Comparison of ENCODE assay signal across 29 mouse cellular contexts in genomic region chr13:92848002-92848401, GRCm38 (mm10). TPM values are rescaled to one million over a fixed set of nuclear protein-coding genes. Genes with fewer than 3 reads are reported as not detected.
DNase-seq lines count a peak whose midpoint lies in the region; ATAC-seq and TF ChIP-seq lines count a peak whose summit lies in the region.
"Had no signal": no experiment of that assay in that cellular context is flagged by ENCODE, and none has a peak within 500 bp of the region (broad histone marks: within the 10 kb centered on the region; RNA-seq: fewer than 3 reads in every experiment).

No protein-coding gene starts in this region.

- no peak overlapping the region for H3K9ac ChIP-seq in intestine, embryonic 14.5 days (ENCODE audit: low read length)
- no peak overlapping the region for H3K9ac ChIP-seq in intestine, postnatal 0 days (ENCODE audit: low read depth, low read length)
- H3K9ac ChIP-seq in liver, embryonic 15.5 days: no peak overlapping the region
- H3K9ac ChIP-seq: embryonic facial prominence, embryonic 15.5 days; forebrain, embryonic 12.5 days; forebrain, postnatal 0 days; heart, embryonic 13.5 days; limb, embryonic 12.5 days had no signal

- H3K4me3 ChIP-seq in intestine, embryonic 14.5 days (ENCODE audit: low read depth, low read length): no peak overlapping the region
- no peak overlapping the region for H3K4me3 ChIP-seq in intestine, postnatal 0 days (ENCODE audit: low read depth, low read length)
- no peak overlapping the region for H3K4me3 ChIP-seq in liver, embryonic 15.5 days (replicated peaks)
- no peak overlapping the region for H3K4me3 ChIP-seq in midbrain, embryonic 10.5 days
- H3K4me3 ChIP-seq: embryonic facial prominence, embryonic 10.5 days; embryonic facial prominence, embryonic 15.5 days; forebrain, embryonic 12.5 days; heart, embryonic 13.5 days; limb, embryonic 12.5 days had no signal

- no peaks in the 10 kb centered on the region for H3K27me3 ChIP-seq in intestine, embryonic 14.5 days (replicated peaks; ENCODE audit: control insufficient read depth, insufficient read depth, low read length)
- H3K27me3 ChIP-seq in intestine, postnatal 0 days (replicated peaks; ENCODE audit: control insufficient read depth, insufficient read depth, low read length): no peaks in the 10 kb centered on the region
- no peaks in the 10 kb centered on the region for H3K27me3 ChIP-seq in liver, embryonic 15.5 days
- H3K27me3 ChIP-seq in midbrain, embryonic 10.5 days (ENCODE audit: low read depth, poor library complexity, severe bottlenecking): no peaks in the 10 kb centered on the region
- H3K27me3 ChIP-seq: embryonic facial prominence, embryonic 15.5 days; forebrain, embryonic 12.5 days; heart, embryonic 13.5 days; limb, embryonic 12.5 days had no signal

- 69% methylated on average over 5 of the region's 5 CpGs for WGBS in intestine, embryonic 14.5 days
- WGBS in intestine, postnatal 0 days: 65% methylated on average over 5 of the region's 5 CpGs
- WGBS in liver, embryonic 15.5 days (ENCODE audit: insufficient replicate concordance): 25% methylated on average over 5 of the region's 5 CpGs
- 86% methylated on average over 5 of the region's 5 CpGs for WGBS in midbrain, embryonic 10.5 days

- H3K9me3 ChIP-seq in intestine, embryonic 14.5 days (ENCODE audit: control insufficient read depth, low read length): no peaks in the 10 kb centered on the region
- no peaks in the 10 kb centered on the region for H3K9me3 ChIP-seq in intestine, postnatal 0 days (ENCODE audit: control insufficient read depth)
- no peaks in the 10 kb centered on the region for H3K9me3 ChIP-seq in liver, embryonic 15.5 days (replicated peaks)
- H3K9me3 ChIP-seq in midbrain, embryonic 10.5 days (replicated peaks): no peaks in the 10 kb centered on the region
- H3K9me3 ChIP-seq: embryonic facial prominence, embryonic 10.5 days; embryonic facial prominence, embryonic 15.5 days; forebrain, embryonic 12.5 days; heart, embryonic 13.5 days; limb, embryonic 12.5 days had no signal

- ATAC-seq in intestine, embryonic 14.5 days (replicated peaks; ENCODE audit: low FRiP score, low TSS enrichment, low read depth): no peak
- no peak for ATAC-seq in intestine, postnatal 0 days
- ATAC-seq in liver, embryonic 15.5 days (ENCODE audit: insufficient read depth): peak; percentile 83
- ATAC-seq: forebrain, postnatal 0 days; hindbrain, postnatal 0 days; intestine, embryonic 16.5 days; lung, postnatal 0 days; midbrain, embryonic 16.5 days had no signal

- H3K36me3 ChIP-seq in intestine, embryonic 14.5 days (ENCODE audit: control insufficient read depth, insufficient read depth, low read length): peaks cover 58% of the 10 kb centered on the region
- peaks cover 59% of the 10 kb centered on the region for H3K36me3 ChIP-seq in intestine, postnatal 0 days (ENCODE audit: control insufficient read depth, insufficient read depth)
- H3K36me3 ChIP-seq in liver, embryonic 15.5 days (replicated peaks): peaks cover 30% of the 10 kb centered on the region
- peaks cover 64% of the 10 kb centered on the region for H3K36me3 ChIP-seq in midbrain, embryonic 10.5 days

- no peak for TF ChIP-seq CTCF in intestine, postnatal 0 days (IDR thresholded peaks at IDR 0.05; ENCODE audit: low read depth)

- H3K4me2 ChIP-seq in intestine, embryonic 14.5 days (ENCODE audit: low read length): no peak overlapping the region
- H3K4me2 ChIP-seq in intestine, postnatal 0 days (replicated peaks; ENCODE audit: low read depth): no peak overlapping the region
- peak overlapping the region; percentile 38; the same call in 1 of the 2 replicates for H3K4me2 ChIP-seq in liver, embryonic 15.5 days
- H3K4me2 ChIP-seq: embryonic facial prominence, embryonic 15.5 days; forebrain, embryonic 12.5 days; heart, embryonic 13.5 days; limb, embryonic 12.5 days; midbrain, embryonic 11.5 days had no signal

- DNase-seq in intestine, embryonic 14.5 days (ENCODE audit: low spot score): peak; percentile 37
- DNase-seq in liver: peak; percentile 52
- no peak for DNase-seq in kidney, postnatal 4 days
- DNase-seq in thymus, adult 18-20 months: no peak
- DNase-seq in midbrain, embryonic 10.5 days (ENCODE audit: low spot score): no peak
- DNase-seq: adrenal gland, adult 8-10 months; cerebellum, adult 8-10 months; cerebellum, postnatal 25 days; forebrain, postnatal 0 days; gastrocnemius, postnatal 10 days; heart, postnatal 10 days; kidney, adult 9 months; kidney, postnatal 10 days; layer of hippocampus, adult 9-11 months; lung, adult 18-20 months; thymus, postnatal 14 days had no signal

- H3K27ac ChIP-seq in intestine, embryonic 14.5 days (ENCODE audit: low read depth): no peak overlapping the region
- H3K27ac ChIP-seq in intestine, postnatal 0 days (ENCODE audit: low read depth, low read length): no peak overlapping the region
- H3K27ac ChIP-seq in liver, embryonic 15.5 days (replicated peaks): no peak overlapping the region
- no peak overlapping the region for H3K27ac ChIP-seq in midbrain, embryonic 10.5 days (replicated peaks)
- H3K27ac ChIP-seq: embryonic facial prominence, embryonic 10.5 days; embryonic facial prominence, embryonic 15.5 days; forebrain, embryonic 12.5 days; heart, embryonic 13.5 days; hindbrain, postnatal 0 days; limb, embryonic 12.5 days; macrophage had no signal

- H3K4me1 ChIP-seq in intestine, embryonic 14.5 days (replicated peaks; ENCODE audit: control insufficient read depth, insufficient read depth, low read length): peaks cover 6% of the 10 kb centered on the region; the same call in 1 of the 2 replicates
- no peaks in the 10 kb centered on the region for H3K4me1 ChIP-seq in intestine, postnatal 0 days (replicated peaks; ENCODE audit: control insufficient read depth, insufficient read depth, low read length)
- H3K4me1 ChIP-seq in liver, embryonic 15.5 days (replicated peaks): peaks cover 41% of the 10 kb centered on the region
- peaks cover 15% of the 10 kb centered on the region for H3K4me1 ChIP-seq in midbrain, embryonic 10.5 days
- H3K4me1 ChIP-seq: embryonic facial prominence, embryonic 15.5 days had no signal

RNA-seq across cellular contexts. Expression of gene Mtx3, which starts 3.4 kb away (rescaled TPM):
- 6.3 TPM in 2 replicates for polyA plus RNA-seq in intestine, embryonic 14.5 days (2014; fragmentation: Nextera tagmentation; extraction: Ambion mirVana)
- 2.1 and 2.8 TPM in 2 replicates for polyA plus RNA-seq in intestine, postnatal 0 days (2015; fragmentation: Nextera tagmentation; extraction: Ambion mirVana)
- polyA plus RNA-seq in liver, embryonic 15.5 days (2015; fragmentation: Nextera tagmentation; extraction: Ambion mirVana): 0.52 and 0.83 TPM in 2 replicates
- 2.6 and 3.3 TPM in 2 replicates for polyA plus RNA-seq in midbrain, embryonic 10.5 days (2016; fragmentation: Nextera tagmentation; extraction: Ambion mirVana)

RNA-seq across cellular contexts. Expression of gene Thbs4, which starts 53.4 kb away (rescaled TPM):
- polyA plus RNA-seq in intestine, embryonic 14.5 days (2014; fragmentation: Nextera tagmentation; extraction: Ambion mirVana): 30.2 and 37.1 TPM in 2 replicates
- 6.3 and 7.1 TPM in 2 replicates for polyA plus RNA-seq in intestine, postnatal 0 days (2015; fragmentation: Nextera tagmentation; extraction: Ambion mirVana)
- polyA plus RNA-seq in liver, embryonic 15.5 days (2015; fragmentation: Nextera tagmentation; extraction: Ambion mirVana): 0.30 and 0.45 TPM in 2 replicates
- 1.4 and 1.5 TPM in 2 replicates for polyA plus RNA-seq in midbrain, embryonic 10.5 days (2016; fragmentation: Nextera tagmentation; extraction: Ambion mirVana)
- polyA plus RNA-seq: macrophage had no signal

Comparison
In these comparisons a context has a peak if more than half of its experiments do, and no peak if none do; other contexts are left out.
1. DNase-seq: peak in intestine, embryonic 14.5 days (single experiment) and liver (single experiment); none in kidney, postnatal 4 days (0 of 2), thymus, adult 18-20 months (0 of 2) and midbrain, embryonic 10.5 days (single experiment).